Mouse (Mus musculus) hindbrain, embryonic 16.5 days (tissue): Measurements from ENCODE around the gene Afg1l. TPM values are rescaled to one million over a fixed set of nuclear protein-coding genes. Genes with fewer than 3 reads are reported as not detected.

Experiments
- ATAC-seq: fragments of 200-750 bp; cut with Nextera tagmentation; 2 replicates; pipeline ENCODE4 v1.8.0; 2017; ENCODE audit warnings: moderate TSS enrichment, moderate library complexity
- H3K27ac ChIP-seq: fragments of 300-500 bp; sonication (generic); 2 replicates; pipeline ENCODE4 v1.5.1; 2014; ENCODE audit warnings: low read depth, mild to moderate bottlenecking, control low read depth, low read length, moderate library complexity
- H3K27me3 ChIP-seq: fragments of 300-500 bp; sonication (generic); replicated peaks from 2 replicates; pipeline ENCODE4 v1.6.1; 2014; ENCODE audit warnings: low read length; ENCODE audit not compliant: control insufficient read depth, insufficient read depth
- H3K36me3 ChIP-seq: fragments of 300-500 bp; sonication (generic); 2 replicates; pipeline ENCODE4 v1.6.1; 2014; ENCODE audit warnings: mild to moderate bottlenecking, low read length, moderate library complexity, mixed read lengths; ENCODE audit not compliant: control insufficient read depth, insufficient read depth
- H3K4me1 ChIP-seq: fragments of 300-500 bp; sonication (generic); 2 replicates; pipeline ENCODE4 v1.6.1; 2014; ENCODE audit warnings: low read depth, low read length; ENCODE audit not compliant: control insufficient read depth, insufficient read depth
- H3K4me2 ChIP-seq: fragments of 300-500 bp; sonication (generic); 2 replicates; pipeline ENCODE4 v1.6.1; 2014; ENCODE audit warnings: mild to moderate bottlenecking, low read length, control low read depth, moderate library complexity
- H3K4me3 ChIP-seq: fragments of 300-500 bp; sonication (generic); 2 replicates; pipeline ENCODE4 v1.5.1; 2014; ENCODE audit warnings: mild to moderate bottlenecking, low read length, control low read depth, moderate library complexity
- H3K9ac ChIP-seq: fragments of 300-500 bp; sonication (generic); 2 replicates; pipeline ENCODE4 v1.6.1; 2014; ENCODE audit warnings: low read depth, mild to moderate bottlenecking, control low read depth, low read length, moderate library complexity
- H3K9me3 ChIP-seq: fragments of 300-500 bp; sonication (generic); 2 replicates; pipeline ENCODE4 v1.6.1; 2014; ENCODE audit warnings: mild to moderate bottlenecking, low read length, moderate library complexity; ENCODE audit not compliant: control insufficient read depth
- WGBS: fragments of 180-500 bp; shearing (Covaris S2); extraction: QIAGEN DNeasy Blood & Tissue Kit; methylation state at CpG from one replicate; pipeline ENCODE4 v1.1.7; 2014; 5-methylcytosine and 5-hydroxymethylcytosine counted together
- polyA plus RNA-seq: library from polyadenylated mRNA; unstranded; fragments of >200 nt; fragmentation: Nextera tagmentation; extraction: Ambion mirVana; gene quantifications from 2 replicates; pipeline ENCODE4 v1.2.1, GENCODE M21; 2015

Afg1l gene
- polyA plus RNA-seq, 1 experiment from 2014 or later: 10.1 TPM

- Histone ChIP-seq H3K9ac (no peak overlapping the region), H3K36me3 (no peaks in the 10 kb centered on the region), H3K27ac (no peak overlapping the region), H3K4me2 (no peak overlapping the region), H3K4me3 (no peak overlapping the region), H3K4me1 (peaks cover 3% of the 10 kb centered on the region; the same call in 1 of the 2 replicates), H3K27me3 (no peaks in the 10 kb centered on the region), H3K9me3 (no peaks in the 10 kb centered on the region)
- WGBS: 74% methylated on average over 4 of the region's 4 CpGs
- no peak for ATAC-seq
These were observed 62.4 kb downstream of the Afg1l start for GRCm38 (mm10) chr10:42415821-42416470.

- Histone ChIP-seq H3K27ac (peak overlapping the region; percentile 3; the same call in 1 of the 2 replicates), H3K9ac (no peak overlapping the region), H3K4me2 (no peak overlapping the region), H3K36me3 (no peaks in the 10 kb centered on the region), H3K4me3 (no peak overlapping the region), H3K4me1 (peaks cover 6% of the 10 kb centered on the region; the same call in 1 of the 2 replicates), H3K9me3 (no peaks in the 10 kb centered on the region), H3K27me3 (no peaks in the 10 kb centered on the region)
- WGBS: 62% methylated on average over 6 of the region's 6 CpGs
- peak; percentile 89 for ATAC-seq
These were observed 67.4 kb downstream of the Afg1l start for GRCm38 (mm10) chr10:42410748-42411537.

- Histone ChIP-seq H3K9ac (no peak overlapping the region), H3K4me2 (no peak overlapping the region), H3K27ac (no peak overlapping the region), H3K36me3 (no peaks in the 10 kb centered on the region), H3K9me3 (no peaks in the 10 kb centered on the region), H3K27me3 (no peaks in the 10 kb centered on the region), H3K4me1 (no peaks in the 10 kb centered on the region), H3K4me3 (no peak overlapping the region)
- ATAC-seq: no peak
- 77% methylated on average over 11 of the region's 11 CpGs for WGBS
These were observed 87.9 kb downstream of the Afg1l start for GRCm38 (mm10) chr10:42390436-42390835.

GRCm38 (mm10) chr10:42388181-42388580 is 90.2 kb downstream of the Afg1l start:
- H3K9me3 ChIP-seq: no peaks in the 10 kb centered on the region
- H3K4me3 ChIP-seq: no peak overlapping the region
- ATAC-seq: no peak
- H3K36me3 ChIP-seq: no peaks in the 10 kb centered on the region
- no peak overlapping the region for H3K9ac ChIP-seq
- no peaks in the 10 kb centered on the region for H3K27me3 ChIP-seq
- no peak overlapping the region for H3K4me2 ChIP-seq
- no peaks in the 10 kb centered on the region; the same call in none of the 2 replicates for H3K4me1 ChIP-seq
- no peak overlapping the region for H3K27ac ChIP-seq

GRCm38 (mm10) chr10:42384946-42385644 is 93.3 kb downstream of the Afg1l start:
- H3K4me1 ChIP-seq: no peaks in the 10 kb centered on the region; the same call in none of the 2 replicates
- 30% methylated on average over 13 of the region's 13 CpGs for WGBS
- H3K9ac ChIP-seq: no peak overlapping the region
- H3K9me3 ChIP-seq: no peaks in the 10 kb centered on the region
- H3K27me3 ChIP-seq: no peaks in the 10 kb centered on the region
- no peak overlapping the region for H3K4me2 ChIP-seq
- H3K4me3 ChIP-seq: no peak overlapping the region
- no peak for ATAC-seq
- no peaks in the 10 kb centered on the region for H3K36me3 ChIP-seq
- H3K27ac ChIP-seq: no peak overlapping the region

GRCm38 (mm10) chr10:42383708-42384107 is 94.7 kb downstream of the Afg1l start:
- Histone ChIP-seq H3K4me3 (no peak overlapping the region), H3K36me3 (no peaks in the 10 kb centered on the region), H3K4me2 (no peak overlapping the region), H3K4me1 (no peaks in the 10 kb centered on the region; the same call in none of the 2 replicates), H3K27ac (no peak overlapping the region), H3K9me3 (no peaks in the 10 kb centered on the region), H3K9ac (no peak overlapping the region), H3K27me3 (no peaks in the 10 kb centered on the region)
- no peak for ATAC-seq
- 41% methylated on average over 6 of the region's 6 CpGs for WGBS

- Histone ChIP-seq H3K27ac (no peak overlapping the region), H3K36me3 (no peaks in the 10 kb centered on the region), H3K4me1 (no peaks in the 10 kb centered on the region), H3K9ac (no peak overlapping the region), H3K4me3 (no peak overlapping the region), H3K27me3 (no peaks in the 10 kb centered on the region), H3K4me2 (no peak overlapping the region), H3K9me3 (no peaks in the 10 kb centered on the region; the same call in 1 of the 2 replicates)
- ATAC-seq: 0 out of 2 replicates have a peak, but pooled peaks have one; percentile 52
- 74% methylated on average over 10 of the region's 10 CpGs for WGBS
These were observed 114.1 kb downstream of the Afg1l start for GRCm38 (mm10) chr10:42364216-42364615.

- Histone ChIP-seq H3K9ac (no peak overlapping the region), H3K27me3 (no peaks in the 10 kb centered on the region), H3K4me1 (no peaks in the 10 kb centered on the region), H3K27ac (no peak overlapping the region), H3K4me2 (no peak overlapping the region), H3K4me3 (no peak overlapping the region), H3K36me3 (no peaks in the 10 kb centered on the region), H3K9me3 (no peaks in the 10 kb centered on the region)
- no peak for ATAC-seq
- 51% methylated on average over 3 of the region's 3 CpGs for WGBS
These were observed 122.4 kb downstream of the Afg1l start for GRCm38 (mm10) chr10:42355980-42356379.

GRCm38 (mm10) chr10:42347986-42348385 is 130.4 kb downstream of the Afg1l start:
- no peaks in the 10 kb centered on the region for H3K27me3 ChIP-seq
- no peak for ATAC-seq
- H3K9ac ChIP-seq: no peak overlapping the region
- no peak overlapping the region for H3K27ac ChIP-seq
- 87% methylated on average over 5 of the region's 5 CpGs for WGBS
- no peaks in the 10 kb centered on the region for H3K9me3 ChIP-seq
- H3K36me3 ChIP-seq: no peaks in the 10 kb centered on the region
- peaks cover 7% of the 10 kb centered on the region for H3K4me1 ChIP-seq
- H3K4me2 ChIP-seq: no peak overlapping the region
- H3K4me3 ChIP-seq: no peak overlapping the region
